Mouse (Mus musculus): ENCODE measurements around the gene Recql5. TPM values are rescaled to one million over a fixed set of nuclear protein-coding genes. Genes with fewer than 3 reads are reported as not detected.
A peak's percentile ranks its signal among the peaks of the same experiment; 100 is the strongest.

The Recql5 gene
- total RNA-seq, 2 experiments from 2014 or later, result 13.2 to 22.5 TPM

DNA sequence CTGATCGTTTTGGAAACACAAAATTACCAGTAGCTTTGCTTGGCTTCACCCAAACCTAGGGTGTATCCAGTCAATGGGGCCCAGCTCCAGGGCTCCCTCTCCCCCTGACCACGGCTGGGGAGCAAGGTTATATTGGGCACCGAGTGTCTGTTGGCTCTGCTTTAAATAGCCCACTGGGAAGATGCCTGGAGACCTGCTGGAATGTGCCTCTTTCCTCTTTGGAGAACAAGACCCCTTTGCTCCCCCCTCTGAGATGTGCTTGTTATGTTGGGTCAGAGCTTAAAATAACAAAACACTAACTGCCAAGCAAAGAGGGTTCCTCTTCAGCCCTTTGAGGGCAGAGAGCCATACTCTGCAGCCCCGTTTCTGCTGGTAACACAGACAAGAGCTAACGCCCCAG lies 31.1 kb downstream of the Recql5 start:
- no peak for ATAC-seq (ENCODE audit: poor library complexity, severe bottlenecking)

DNA sequence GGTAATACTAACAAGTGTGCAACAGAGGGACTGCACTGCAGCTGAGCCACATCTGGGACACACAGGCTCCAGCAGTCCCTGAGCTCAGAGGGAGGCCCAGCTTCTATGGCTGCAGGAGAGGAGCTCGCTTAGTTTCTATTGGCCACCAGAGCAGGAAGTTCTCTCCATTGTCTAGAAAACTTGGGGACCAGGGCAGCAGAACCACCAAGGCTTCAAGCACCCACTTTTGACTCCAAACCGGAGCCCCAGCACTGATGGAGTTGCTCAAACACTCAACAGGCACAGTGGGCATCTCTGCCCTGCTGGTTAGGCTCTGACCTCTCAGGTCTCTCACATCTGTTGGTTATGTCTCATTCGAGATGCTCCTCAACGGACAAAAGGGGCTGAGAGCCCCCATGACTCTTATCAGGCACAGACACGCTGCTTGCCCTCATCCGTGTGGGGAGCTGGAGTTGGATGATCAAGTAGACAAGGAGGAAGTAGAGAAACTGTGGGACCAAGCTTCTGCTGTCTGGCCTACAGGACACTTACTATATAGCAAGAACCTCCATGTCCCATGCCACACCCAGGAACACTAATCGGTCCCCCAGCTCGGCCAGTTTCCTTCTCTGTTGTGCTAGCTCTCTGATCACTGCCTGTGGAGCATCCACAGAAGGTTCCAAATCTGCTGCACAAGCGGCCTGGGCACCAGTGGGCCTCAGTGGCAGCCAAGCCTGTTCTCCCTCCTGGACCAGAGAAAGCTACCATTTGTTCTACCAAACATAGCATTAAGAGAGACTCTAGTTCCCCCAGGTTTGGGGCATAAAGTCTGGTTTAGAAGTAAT lies 31.7 kb downstream of the Recql5 start:
- peak; percentile 19 for ATAC-seq (ENCODE audit: poor library complexity, severe bottlenecking)

DNA sequence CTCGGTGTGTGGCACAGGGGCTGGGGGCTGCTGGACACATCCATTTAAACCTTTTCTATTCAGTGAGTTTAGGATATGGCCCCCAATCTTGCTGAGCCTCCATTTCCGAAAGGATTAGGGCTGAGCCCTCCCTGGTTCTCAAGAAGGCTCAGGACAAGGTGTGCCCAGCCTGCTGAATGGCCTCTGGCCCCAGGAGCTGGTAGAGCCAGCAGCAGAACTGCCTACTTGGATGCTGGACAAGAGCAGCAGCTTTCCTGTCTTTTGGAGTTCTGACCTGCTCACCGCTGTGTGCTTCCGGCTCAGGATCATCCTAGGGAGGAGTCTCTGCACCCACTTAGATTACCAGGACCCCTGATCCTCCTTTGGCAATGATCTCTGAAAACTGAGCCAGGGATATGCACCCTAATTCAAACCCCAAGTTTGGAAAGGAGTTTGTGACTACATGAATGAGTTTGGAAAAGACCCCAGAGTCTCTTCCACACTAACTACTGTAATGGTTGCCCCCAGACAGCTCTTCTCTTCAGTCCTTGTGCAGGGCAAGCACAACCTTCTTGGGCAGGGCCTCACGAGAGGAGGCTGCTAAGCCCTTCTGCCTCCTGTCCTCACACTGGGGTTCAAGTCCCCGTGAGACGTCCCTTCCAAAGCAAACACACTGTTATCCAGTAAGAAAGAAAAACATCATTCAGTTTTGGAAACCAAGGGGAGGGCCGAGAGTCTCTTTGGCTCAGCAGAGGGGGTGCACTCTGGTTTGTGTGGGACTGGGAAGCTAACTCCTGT lies 32.5 kb downstream of the Recql5 start:
- ATAC-seq (ENCODE audit: poor library complexity, severe bottlenecking), result no peak

DNA sequence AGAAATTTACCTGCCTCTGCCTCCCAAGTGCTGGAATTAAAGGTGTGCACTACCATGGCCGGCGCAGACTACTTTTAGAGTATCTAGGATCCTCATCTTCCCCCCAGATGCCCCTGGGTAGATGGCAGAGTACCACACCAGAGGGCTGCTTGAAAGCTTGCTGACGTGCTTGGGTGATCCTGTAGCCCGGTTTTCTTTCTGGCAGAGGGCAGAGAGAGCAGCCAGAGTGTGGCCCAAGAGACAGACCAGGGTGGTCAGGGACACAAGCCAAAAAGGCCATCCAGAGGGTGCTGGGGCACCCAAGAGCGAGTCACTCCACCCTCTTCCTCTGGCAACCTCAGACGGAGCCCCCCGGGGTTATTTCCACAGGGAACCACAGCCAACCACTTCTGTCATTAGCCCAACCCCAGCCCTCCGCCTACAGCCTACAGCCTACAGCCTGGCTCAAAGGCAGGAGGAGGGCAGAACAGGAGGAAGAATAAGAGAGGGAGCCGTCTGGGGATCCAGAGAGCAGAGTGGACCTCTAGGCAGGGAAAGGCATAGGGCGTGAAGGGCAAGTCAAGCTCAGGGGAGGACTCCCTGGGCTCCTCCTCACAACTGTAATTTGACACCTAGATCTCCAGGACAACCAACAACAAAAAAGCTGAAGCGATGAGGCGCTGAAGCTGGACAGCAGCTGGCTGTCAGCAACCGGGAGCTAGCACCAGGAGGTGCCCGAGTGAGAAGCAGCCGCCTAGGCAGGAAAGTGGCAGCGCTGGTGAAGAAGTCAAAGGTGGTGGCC lies 33.6 kb downstream of the Recql5 start, which contains the start of gene Smim5:
TSS of gene Smim5 (plus strand) at position 481 of the 781 bp plus-strand sequence.
- peak; percentile 8; the same call in 1 of the 2 replicates for ATAC-seq (ENCODE audit: poor library complexity, severe bottlenecking)

DNA sequence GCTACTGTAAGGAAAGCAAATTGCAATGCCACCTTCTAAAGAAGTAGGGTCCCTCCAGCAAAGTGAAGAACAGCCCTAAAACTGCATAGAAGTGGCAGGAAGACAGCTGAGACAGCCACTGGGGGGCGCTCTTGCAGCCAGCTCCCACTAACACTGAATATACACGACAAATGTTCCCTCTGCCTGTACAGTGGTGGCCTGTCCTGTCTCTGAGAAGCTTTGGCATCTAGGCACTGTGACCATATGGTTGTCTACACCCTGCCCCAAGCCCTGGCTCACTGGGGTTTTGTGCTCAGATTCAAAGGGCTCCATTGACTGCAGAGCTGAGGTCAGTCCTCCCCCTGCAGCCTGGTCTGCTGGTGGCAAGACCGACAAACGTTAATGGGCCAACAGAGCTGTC lies 34.4 kb downstream of the Recql5 start:
- peak; percentile 41 for ATAC-seq (ENCODE audit: poor library complexity, severe bottlenecking)

DNA sequence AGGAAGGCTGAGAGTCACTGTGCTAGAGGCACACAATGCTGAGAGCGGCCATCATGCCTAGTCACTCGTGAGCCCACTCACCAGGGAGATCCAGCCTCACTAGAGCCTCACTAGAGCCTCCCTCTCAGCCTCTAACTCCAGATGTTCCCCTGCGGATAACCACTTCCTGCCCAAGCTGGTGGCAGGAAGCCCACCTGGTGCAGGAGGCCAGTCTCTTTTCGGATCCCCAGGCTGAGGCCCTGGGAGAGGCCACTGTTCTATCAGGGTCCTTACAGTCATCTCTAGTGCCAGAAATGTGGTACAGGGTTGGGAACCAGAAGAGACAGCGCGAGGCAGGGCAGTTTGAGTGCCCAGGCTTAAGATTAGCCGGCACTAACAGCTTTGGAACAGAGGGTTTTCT lies 34.8 kb downstream of the Recql5 start:
- ATAC-seq (ENCODE audit: poor library complexity, severe bottlenecking), result no peak

DNA sequence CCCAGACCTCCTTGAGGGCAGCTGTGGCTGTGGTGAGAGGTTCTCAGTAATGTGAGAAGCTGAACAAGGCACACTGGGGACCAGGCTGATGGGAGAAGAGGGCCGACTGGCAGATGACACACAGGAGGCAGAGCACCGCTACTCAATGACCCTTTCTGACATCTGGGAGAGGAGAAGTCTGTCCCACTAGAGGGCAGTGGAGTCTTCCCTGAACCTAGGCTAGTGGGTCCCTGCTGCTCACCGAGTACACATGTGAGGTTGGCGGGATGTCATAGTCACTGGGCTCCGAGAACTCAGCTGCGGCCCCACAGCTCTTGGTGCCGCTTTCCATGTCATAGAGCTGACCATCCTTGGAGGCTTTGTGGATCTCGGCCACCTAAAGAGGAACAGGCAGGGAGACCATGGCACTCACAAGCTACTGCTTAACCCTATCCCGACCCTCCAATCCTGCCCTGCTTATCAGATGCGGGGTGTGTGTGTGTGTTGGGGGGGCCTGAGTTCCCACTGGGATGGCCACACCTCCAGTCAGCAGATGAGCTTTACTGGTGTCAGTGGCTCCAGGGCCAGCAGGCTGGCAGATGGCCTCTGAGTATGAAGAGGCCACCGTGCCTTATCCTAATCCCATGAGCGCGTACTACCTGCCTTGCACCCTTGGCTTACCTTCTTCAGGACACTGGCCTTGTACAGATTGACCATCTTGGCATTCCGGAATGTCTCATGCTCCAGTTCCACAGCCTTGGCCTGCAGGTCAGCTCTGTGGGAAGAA lies 38.3 kb downstream of the Recql5 start:
- ATAC-seq (ENCODE audit: poor library complexity, severe bottlenecking), result no peak

DNA sequence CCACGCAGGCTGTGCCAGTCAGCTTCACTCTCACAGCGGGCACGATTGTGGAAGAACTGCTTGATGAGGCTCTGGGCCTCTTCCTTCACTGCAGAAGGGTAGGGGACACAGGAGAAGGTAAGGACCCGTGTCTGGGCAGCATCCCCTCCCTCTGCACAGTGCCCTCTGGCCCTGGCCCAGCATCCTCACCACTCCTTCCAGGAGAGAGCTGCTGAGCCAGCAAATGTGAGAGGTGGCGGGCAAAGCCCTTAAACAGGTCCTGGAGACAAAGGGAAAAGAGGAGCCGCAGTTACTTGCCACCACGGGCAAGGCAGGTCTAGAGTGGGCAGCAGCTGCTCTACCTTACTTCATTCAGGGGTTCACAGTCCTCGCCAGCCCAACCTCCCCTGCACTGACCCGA lies 40.2 kb downstream of the Recql5 start:
- no peak for ATAC-seq (ENCODE audit: poor library complexity, severe bottlenecking)

DNA sequence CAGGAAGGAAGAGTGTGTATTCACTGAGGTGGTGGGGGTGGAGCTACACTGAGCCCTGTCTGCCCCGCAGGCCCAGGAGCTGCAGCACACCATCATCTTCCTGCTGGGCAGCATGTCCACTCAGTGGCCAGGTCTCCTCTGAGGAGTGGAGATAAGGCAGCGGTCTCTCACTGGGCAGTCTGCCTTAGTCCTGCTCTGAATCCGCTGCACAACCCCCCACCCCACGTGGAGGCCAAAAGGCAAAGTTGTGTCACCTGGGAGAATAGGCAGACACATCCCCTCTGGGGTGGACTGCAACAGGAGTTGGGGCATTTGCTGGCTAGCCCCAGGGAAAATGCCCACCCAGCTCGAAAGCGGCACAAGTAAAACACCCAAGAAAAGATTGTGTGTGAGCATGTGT lies 41.1 kb downstream of the Recql5 start:
- no peak for ATAC-seq (ENCODE audit: poor library complexity, severe bottlenecking)

DNA sequence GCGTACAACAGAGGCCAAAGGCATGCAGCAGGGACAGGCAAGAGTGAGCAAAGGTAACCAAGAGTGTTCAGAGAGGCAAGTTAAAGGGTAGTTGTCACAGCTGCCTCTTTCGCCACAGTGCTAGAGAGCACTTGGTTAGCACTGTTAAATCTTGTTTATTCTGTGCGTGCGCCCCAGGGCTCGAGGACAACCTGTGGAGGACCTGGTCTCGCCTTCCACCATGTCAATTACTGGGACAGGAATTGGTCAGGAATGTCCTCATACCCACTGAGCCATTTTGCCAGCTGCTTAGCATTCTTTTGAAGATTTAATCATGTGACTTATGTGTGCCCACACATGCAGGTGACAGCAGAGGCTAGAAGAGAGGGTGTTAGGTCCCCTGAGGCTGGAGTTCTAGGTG lies 44.1 kb downstream of the Recql5 start:
- ATAC-seq (ENCODE audit: poor library complexity, severe bottlenecking), result no peak

DNA sequence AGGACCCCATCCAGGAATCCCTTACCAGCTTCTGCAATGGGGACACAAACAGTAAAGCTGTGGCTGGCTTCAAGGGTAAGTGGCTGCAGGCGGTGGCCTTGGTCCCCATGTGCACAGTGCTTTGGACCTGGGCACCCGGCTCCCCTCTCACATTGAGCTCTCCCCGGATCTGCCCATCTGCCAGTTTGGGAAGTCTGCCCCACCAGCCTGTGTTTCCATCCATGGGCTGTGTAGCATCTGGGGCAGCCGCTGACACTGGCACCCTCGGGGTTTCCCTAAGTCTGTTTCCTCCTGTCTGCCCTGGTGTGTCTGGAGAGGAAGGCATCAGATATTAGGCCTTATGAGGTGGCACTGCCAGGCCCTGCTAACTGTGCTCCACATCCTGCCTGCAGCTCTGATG lies 45.3 kb downstream of the Recql5 start:
- ATAC-seq (ENCODE audit: poor library complexity, severe bottlenecking), result no peak

DNA sequence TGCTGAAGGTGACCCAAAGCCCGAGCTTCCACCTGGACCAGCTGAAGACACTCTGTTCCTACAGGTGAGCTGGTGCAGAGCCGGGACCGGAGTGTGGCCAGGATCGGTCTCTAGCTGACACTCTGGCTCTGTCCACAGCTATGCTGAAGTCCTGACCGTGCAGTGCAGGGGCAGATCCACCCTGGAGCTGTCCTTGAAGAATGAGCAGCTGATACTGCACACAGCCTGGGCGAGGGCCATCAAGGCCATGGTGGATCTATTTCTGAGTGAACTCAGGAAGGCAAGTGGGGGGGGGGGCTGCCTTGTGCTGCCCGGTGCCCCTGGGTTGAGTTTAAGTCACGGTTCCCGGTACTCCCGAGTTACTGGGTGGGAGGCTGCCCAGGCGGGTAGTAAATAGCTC lies 46.8 kb downstream of the Recql5 start:
- no peak for ATAC-seq (ENCODE audit: poor library complexity, severe bottlenecking)

DNA sequence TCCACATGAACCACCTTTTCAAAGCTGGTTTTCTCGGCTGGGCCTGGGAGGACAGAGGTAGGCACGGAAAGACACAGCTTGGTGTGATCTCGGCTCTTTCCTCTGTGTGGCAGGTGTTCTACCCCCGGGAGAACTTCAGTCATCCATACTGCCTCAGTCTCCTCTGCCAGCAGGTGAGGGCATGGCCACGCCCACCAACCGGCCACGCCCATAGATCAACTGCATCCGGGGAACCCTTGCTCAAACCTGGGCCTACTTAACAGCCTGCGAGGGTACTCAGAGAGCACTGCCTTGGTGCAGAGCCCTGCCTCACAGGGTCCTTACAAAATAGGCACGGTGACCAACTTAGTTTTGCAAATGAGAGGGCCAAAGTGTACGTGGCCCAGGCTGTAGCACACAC lies 48.0 kb downstream of the Recql5 start:
- no peak for ATAC-seq (ENCODE audit: poor library complexity, severe bottlenecking)

DNA sequence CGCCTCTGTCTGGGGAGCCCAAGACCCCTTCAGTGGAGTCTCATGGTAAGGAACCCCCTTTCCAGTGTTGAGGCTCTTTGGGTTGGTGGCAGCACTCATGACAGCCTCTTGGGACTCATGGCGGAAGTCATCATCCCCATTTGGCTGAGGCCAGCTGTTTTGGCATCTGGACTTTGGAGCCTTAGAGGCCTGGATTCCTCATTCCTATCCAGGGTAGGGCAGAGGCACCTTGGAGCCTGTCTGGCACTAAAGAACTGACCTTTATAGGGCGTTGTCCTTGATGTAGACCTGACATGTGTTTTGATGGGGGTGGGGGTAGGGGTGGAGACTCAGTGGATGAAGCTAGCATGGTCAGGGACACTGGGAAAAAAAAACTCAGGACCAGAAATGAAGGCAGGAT lies 48.9 kb downstream of the Recql5 start:
- ATAC-seq (ENCODE audit: poor library complexity, severe bottlenecking), result no peak

DNA sequence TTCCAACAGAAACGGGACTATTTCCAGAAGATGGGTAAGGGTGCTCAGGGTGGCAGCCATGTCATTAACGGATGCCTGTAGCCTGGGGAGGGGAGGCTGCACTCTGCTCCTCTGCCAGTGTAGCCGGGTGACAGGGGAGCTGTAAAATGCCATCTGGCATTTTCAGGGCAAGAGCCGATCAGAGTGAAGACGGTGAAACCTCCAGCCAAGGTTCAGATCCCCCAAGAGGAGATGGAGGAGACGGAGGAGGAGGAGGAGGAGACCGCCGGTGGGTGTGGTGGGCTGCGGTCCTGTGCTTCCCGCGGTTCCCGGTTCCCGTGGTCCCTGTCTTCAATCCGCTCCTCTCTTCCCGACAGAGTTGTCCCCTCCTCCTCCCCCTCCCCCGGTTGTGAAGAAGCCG lies 50.0 kb downstream of the Recql5 start:
- no peak for ATAC-seq (ENCODE audit: poor library complexity, severe bottlenecking)

DNA sequence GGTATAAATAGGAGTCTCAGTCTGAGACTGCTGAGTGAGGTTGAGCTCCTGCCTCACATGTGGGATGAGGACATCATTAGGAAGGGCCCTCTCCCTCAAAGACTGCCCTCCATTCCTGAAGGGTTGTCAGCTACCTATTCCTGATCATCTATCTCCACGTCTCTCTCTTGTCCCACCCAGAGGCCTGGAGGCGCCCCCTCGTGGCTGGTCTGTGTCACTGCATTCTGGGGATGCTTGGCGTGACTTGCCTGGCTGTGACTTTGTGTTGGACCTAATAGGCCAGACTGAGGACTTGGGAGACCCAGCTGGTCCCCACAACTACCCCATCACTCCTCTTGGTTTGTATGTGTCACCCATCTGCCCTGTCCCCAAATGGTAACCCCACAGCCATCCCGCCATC lies 52.3 kb downstream of the Recql5 start:
- ATAC-seq (ENCODE audit: poor library complexity, severe bottlenecking), result peak; percentile 75

DNA sequence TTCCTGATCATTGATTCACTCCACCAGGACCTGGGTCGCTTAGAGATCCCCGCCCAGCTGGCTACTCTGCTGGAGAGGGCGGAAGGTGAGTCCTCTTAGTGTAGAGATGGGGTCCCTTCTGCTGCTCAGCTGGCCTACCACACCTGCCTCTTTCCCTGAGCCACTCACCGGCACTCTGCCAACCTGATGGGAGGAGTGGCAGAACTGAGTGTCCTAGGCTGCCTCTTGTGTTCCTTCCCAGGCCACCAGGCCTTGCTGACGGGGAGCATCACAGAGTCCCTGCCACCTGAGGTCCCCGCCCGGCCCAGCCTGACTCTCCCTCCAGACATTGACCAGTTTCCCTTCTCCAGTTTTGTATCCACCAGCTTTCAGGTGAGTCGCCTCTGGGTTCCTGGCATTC lies 55.2 kb downstream of the Recql5 start:
- ATAC-seq (ENCODE audit: poor library complexity, severe bottlenecking), result no peak

DNA sequence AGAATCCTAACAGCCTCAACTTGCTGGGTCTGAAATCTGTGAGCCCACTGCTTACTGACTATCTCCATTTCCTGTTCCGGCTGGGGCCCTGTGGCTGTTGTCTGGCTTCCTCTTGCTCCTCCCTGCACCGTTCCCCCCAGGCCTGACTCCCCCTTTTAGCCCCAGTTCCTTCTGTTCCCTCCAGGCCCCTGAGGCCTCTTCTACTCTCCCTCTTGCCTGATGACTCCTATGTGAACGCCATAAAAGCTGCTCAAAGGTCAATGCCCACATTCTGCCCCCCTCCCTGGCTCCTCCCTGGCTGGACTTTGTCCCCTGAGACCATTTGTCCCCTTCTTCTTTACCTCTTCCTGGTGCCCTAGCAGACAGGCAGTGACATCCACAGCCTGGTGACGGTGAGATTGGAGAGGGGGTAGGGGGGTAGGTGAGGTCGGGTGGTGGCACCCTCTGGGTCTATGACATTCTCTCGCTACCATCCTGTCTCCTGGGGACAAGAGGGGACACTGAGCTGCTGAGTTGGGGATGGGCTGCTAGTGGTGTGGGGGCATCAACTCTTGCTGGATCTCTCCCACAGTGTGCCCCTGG lies 56.0 kb downstream of the Recql5 start:
- 0 out of 2 replicates have a peak, but pooled peaks have one; percentile 35 for ATAC-seq (ENCODE audit: poor library complexity, severe bottlenecking)

DNA sequence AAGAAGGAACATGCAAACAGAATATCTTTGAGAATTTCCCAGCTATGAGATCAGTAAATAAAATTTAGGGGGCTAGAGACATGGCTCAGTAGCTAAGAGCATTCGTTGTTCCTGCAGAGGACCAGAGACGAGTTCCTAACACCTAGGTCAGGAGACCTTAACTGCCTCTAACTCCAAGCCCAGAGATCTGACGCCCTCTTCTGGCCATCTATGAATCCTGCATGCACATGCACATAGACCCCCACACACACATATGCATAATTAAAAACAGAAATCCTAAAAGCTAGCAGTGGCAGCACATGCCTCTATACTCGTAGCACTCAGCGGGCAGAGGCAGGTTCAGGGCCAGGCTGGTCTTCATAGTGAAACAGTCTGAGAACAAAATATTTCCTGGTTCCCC lies 56.8 kb downstream of the Recql5 start:
- ATAC-seq (ENCODE audit: poor library complexity, severe bottlenecking), result no peak

DNA sequence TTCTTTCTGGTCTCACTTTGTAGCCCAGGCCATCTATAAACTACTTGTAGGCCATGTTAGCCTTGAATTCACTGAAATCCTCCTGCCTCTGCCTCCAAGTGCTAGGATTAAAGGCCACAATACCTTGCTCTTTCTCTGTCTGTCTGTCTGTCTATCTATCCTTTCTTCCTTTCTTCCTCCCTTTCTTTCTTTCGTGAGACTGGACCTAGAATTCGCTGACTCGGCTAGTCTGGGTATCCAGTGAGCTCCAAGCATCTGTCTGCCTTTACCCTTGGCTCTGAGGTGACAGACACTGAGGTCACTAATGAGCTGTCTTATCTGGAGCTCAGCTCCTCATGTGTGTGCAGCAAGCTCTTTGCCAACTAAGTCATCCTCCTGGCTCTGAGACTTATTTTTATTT lies 57.3 kb downstream of the Recql5 start:
- ATAC-seq (ENCODE audit: poor library complexity, severe bottlenecking), result no peak

Data from megakaryocyte, adult 5-6 weeks (primary cell).